Mouse (Mus musculus) limb, embryonic 12.5 days (tissue): ENCODE data around the gene Slc16a2. TPM values are rescaled to one million over a fixed set of nuclear protein-coding genes. Genes with fewer than 3 reads are reported as not detected.
"Not testable (repeated sequence)": the region's sequence is repeated elsewhere in the genome, so short reads cannot be mapped to it uniquely, and the experiment has no call there.

Experiments used
- ATAC-seq: fragments of 200-750 bp; cut with Nextera tagmentation; 2 replicates; pipeline ENCODE4 v1.8.0; 2017; ENCODE audit warnings: low read depth, moderate TSS enrichment; ENCODE audit not compliant: insufficient number of reproducible peaks, insufficient read depth, low FRiP score, low TSS enrichment
- H3K27ac ChIP-seq: fragments of 300-500 bp; sonication (generic); 2 replicates; pipeline ENCODE4 v1.5.1; 2016; ENCODE audit warnings: mild to moderate bottlenecking, moderate library complexity
- H3K27me3 ChIP-seq: fragments of 300-500 bp; sonication (generic); 2 replicates; pipeline ENCODE4 v1.6.1; 2016; ENCODE audit warnings: mild to moderate bottlenecking, moderate library complexity
- H3K36me3 ChIP-seq: fragments of 300-500 bp; sonication (generic); 2 replicates; pipeline ENCODE4 v1.6.1; 2016; ENCODE audit warnings: mild to moderate bottlenecking, moderate library complexity
- H3K4me1 ChIP-seq: fragments of 300-500 bp; sonication (generic); replicated peaks from 2 replicates; pipeline ENCODE4 v1.6.1; 2016
- H3K4me2 ChIP-seq: fragments of 300-500 bp; sonication (generic); 2 replicates; pipeline ENCODE4 v1.6.1; 2016; ENCODE audit warnings: mild to moderate bottlenecking, moderate library complexity
- H3K4me3 ChIP-seq: fragments of 300-500 bp; sonication (generic); replicated peaks from 2 replicates; pipeline ENCODE4 v1.5.1; 2016; ENCODE audit warnings: mild to moderate bottlenecking
- H3K9ac ChIP-seq: fragments of 300-500 bp; sonication (generic); replicated peaks from 2 replicates; pipeline ENCODE4 v1.6.1; 2016; ENCODE audit warnings: mild to moderate bottlenecking, moderate library complexity
- H3K9me3 ChIP-seq: fragments of 300-500 bp; sonication (generic); 2 replicates; pipeline ENCODE4 v1.6.1; 2016; ENCODE audit warnings: mild to moderate bottlenecking, moderate library complexity
- WGBS: fragments of 180-500 bp; shearing (Covaris S2); methylation state at CpG from one replicate; pipeline ENCODE4 v1.1.7; 2016; 5-methylcytosine and 5-hydroxymethylcytosine counted together
- polyA plus RNA-seq: library from polyadenylated mRNA; unstranded; fragments of >200 nt; fragmentation: Nextera tagmentation; extraction: Ambion mirVana; gene quantifications from 2 replicates; pipeline ENCODE4 v1.2.1, GENCODE M21; 2016

Gene Slc16a2
- polyA plus RNA-seq, 1 experiment from 2014 or later: 23.4 TPM

DNA sequence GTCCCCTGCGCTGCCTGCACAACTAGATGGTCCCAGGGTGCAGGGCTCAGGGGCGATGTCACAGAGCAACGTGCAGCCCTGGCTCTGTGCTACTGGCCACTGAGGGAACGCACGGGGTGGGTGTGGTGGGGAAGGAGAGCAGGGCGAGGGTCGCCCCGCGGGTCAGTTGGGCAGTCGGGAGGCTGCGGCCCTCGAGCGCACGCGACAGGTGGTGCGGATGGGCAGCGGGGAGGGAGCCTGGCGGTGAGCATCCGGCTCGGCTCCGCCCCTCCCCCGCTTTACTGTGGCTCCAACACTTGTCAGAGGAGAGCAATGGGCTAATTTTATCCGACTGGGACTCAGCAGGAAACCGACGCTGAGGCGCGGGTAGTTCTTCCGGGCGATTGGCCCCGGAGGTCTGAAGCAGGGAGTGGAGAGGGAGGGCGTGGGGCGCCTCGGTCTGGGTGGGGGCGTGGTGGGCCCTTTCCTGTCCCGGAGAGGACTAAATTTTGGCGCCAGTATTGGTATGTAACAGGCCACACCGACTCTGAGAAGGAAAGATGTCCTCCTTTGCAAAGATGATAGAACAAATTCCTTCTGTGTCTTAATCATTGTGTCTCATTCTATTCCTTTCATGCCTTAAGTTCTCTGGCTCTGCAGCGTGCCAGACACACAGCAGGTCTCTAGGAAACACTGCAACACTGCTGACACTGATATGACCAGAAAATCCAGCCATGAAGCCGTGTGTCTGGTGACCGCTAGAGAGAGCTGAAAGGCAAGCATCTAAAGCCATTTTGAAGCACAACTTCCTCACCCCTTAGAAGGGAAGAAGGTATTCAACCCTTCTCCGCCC, 126.4 kb downstream of the Slc16a2 start:
- ATAC-seq: peak; percentile 65
- peak overlapping the region; percentile 50 for H3K9ac ChIP-seq
- H3K4me3 ChIP-seq: peak overlapping the region; percentile 44
- H3K27ac ChIP-seq: peak overlapping the region; percentile 59
- H3K27me3 ChIP-seq: peaks cover 81% of the 10 kb centered on the region
- H3K4me2 ChIP-seq: peak overlapping the region; percentile 80
- H3K4me1 ChIP-seq: peaks cover 12% of the 10 kb centered on the region
- WGBS: under 1% methylated on average over 38 of the region's 41 CpGs
- 0 out of 2 replicates have a peak, but pooled peaks cover 6% of the 10 kb centered on the region for H3K9me3 ChIP-seq
- H3K36me3 ChIP-seq: 0 out of 2 replicates have a peak, but pooled peaks cover 2% of the 10 kb centered on the region

DNA sequence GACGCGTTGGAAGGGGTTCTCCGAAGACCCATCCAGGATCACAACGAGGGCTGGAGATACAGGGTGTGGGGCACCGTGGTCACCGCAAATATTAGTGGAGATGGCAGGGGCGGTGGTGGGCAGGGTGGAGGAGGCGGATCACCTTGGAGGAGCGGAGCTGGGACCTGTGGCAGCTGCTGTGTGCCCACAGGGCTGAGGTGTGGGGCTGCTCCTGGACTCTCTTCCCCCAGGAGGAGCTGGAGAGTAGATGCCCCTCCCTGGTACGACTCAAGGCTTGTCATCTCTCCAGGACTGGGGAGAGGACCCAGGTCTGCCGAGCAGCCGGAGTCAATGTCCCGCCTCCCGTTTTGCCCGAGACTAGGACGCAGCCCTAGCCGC, 127.0 kb downstream of the Slc16a2 start:
- H3K4me1 ChIP-seq: peaks cover 12% of the 10 kb centered on the region
- H3K4me2 ChIP-seq: peak overlapping the region; percentile 80
- peak overlapping the region; percentile 50 for H3K9ac ChIP-seq
- H3K36me3 ChIP-seq: 0 out of 2 replicates have a peak, but pooled peaks cover 2% of the 10 kb centered on the region
- 0 out of 2 replicates have a peak, but pooled peaks cover 6% of the 10 kb centered on the region for H3K9me3 ChIP-seq
- H3K4me3 ChIP-seq: peak overlapping the region; percentile 44
- WGBS: 4% methylated on average over 17 of the region's 17 CpGs
- ATAC-seq: 0 out of 2 replicates have a peak, but pooled peaks have one; percentile 17
- H3K27ac ChIP-seq: peak overlapping the region; percentile 59; the same call in 1 of the 2 replicates
- peaks cover 77% of the 10 kb centered on the region for H3K27me3 ChIP-seq

DNA sequence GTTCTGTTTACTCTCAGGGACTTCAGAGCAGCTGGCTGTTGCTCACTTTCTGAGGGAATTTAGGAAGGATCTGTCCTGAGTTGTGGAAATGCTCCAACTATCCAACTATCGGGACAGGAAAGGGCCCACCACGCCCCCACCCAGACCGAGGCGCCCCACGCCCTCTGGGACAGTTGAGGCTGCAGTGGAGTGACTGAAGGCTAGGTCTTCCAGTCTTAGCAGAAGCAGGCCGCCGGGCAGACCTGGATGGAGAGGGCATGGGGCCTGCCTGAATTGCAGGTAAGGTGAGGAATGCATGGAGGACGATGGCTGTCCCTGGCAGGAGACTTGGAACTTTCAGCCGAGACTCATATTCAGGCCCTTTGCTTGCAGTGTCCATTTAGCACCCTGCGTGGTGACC, 127.4 kb downstream of the Slc16a2 start:
- Histone ChIP-seq H3K9ac (peak overlapping the region; percentile 50; the same call in 1 of the 2 replicates), H3K4me3 (no peak overlapping the region), H3K9me3 (0 out of 2 replicates have a peak, but pooled peaks cover 6% of the 10 kb centered on the region), H3K4me2 (peak overlapping the region; percentile 80), H3K27me3 (peaks cover 75% of the 10 kb centered on the region), H3K27ac (no peak overlapping the region), H3K4me1 (peaks cover 12% of the 10 kb centered on the region), H3K36me3 (0 out of 2 replicates have a peak, but pooled peaks cover 2% of the 10 kb centered on the region)
- no peak for ATAC-seq
- 20% methylated on average over 10 of the region's 10 CpGs for WGBS

DNA sequence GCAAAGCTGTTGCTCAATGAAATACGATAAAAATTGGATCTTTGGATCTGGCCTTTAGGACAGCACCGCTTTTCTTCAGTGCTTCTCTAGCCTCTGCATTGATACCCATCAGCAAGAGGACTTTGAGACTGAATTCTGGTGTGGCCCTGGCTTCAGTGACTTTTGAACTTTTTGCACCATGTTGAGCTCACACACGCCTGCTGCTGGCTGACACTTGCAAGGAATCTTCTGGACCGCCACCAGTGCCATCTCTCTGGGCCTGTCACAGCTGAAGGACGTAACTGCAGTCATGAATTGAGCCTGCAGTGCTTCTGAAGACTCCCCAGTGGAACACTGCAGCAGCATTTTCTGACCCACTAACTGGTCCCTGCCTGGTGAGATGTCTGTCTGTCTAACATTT, 128.9 kb downstream of the Slc16a2 start:
- H3K27ac ChIP-seq: no peak overlapping the region
- peaks cover 12% of the 10 kb centered on the region for H3K4me1 ChIP-seq
- peaks cover 73% of the 10 kb centered on the region for H3K27me3 ChIP-seq
- no peak for ATAC-seq
- H3K9me3 ChIP-seq: 0 out of 2 replicates have a peak, but pooled peaks cover 6% of the 10 kb centered on the region
- H3K4me3 ChIP-seq: no peak overlapping the region
- WGBS: 82% methylated on average over 5 of the region's 5 CpGs
- no peaks in the 10 kb centered on the region for H3K36me3 ChIP-seq
- no peak overlapping the region for H3K4me2 ChIP-seq
- no peak overlapping the region for H3K9ac ChIP-seq

DNA sequence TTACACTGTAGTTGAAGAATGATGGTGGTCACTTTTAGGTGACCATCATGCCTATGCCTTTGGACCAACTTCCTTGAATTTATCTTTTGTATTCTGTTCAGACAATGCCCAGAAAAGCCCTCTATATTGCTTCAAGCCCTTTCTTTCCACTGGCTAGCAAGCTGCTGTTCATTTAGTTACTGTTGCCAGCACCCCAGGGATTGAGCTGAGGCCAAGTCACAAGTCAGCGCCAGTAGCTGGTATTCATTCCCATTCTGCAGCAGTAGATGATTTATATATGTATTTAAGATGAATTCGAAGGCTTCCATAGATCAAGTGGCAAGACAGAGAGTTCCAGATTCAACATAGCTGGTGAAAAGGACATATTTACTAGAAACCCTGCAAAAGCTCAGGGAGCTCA, 133.2 kb downstream of the Slc16a2 start:
- ATAC-seq: no peak
- no peak overlapping the region for H3K4me3 ChIP-seq
- no peak overlapping the region for H3K27ac ChIP-seq
- WGBS: 65% methylated on average over 2 of the region's 2 CpGs
- H3K9ac ChIP-seq: no peak overlapping the region
- H3K9me3 ChIP-seq: 0 out of 2 replicates have a peak, but pooled peaks cover 6% of the 10 kb centered on the region
- H3K36me3 ChIP-seq: no peaks in the 10 kb centered on the region
- H3K4me2 ChIP-seq: no peak overlapping the region
- H3K27me3 ChIP-seq: peaks cover 59% of the 10 kb centered on the region
- no peaks in the 10 kb centered on the region for H3K4me1 ChIP-seq

DNA sequence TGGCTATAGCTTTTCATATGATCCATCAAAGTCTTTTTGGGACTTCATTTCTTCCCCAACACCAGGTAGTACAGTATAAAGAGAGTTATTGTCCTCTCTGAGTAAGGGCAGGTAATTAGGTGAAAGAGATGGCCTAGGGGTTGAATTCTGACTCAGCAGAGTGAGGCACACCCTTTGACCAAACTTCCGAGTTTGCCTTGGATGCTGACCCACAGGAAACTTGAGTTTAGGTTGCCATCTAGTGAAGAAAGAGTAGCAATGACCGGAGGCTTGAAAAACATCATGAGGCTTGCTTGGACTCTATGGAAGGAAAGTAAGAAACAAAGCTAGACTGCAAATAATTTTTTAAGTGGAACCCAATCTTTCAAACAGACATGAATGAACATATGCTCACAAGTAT, 147.1 kb downstream of the Slc16a2 start:
- Histone ChIP-seq H3K36me3 (no peaks in the 10 kb centered on the region), H3K27ac (no peak overlapping the region), H3K4me1 (no peaks in the 10 kb centered on the region), H3K9me3 (no peaks in the 10 kb centered on the region), H3K4me2 (no peak overlapping the region), H3K9ac (no peak overlapping the region), H3K4me3 (no peak overlapping the region), H3K27me3 (peaks cover 5% of the 10 kb centered on the region; the same call in 1 of the 2 replicates)
- WGBS: 12% methylated on average over 2 of the region's 2 CpGs
- no peak for ATAC-seq

DNA sequence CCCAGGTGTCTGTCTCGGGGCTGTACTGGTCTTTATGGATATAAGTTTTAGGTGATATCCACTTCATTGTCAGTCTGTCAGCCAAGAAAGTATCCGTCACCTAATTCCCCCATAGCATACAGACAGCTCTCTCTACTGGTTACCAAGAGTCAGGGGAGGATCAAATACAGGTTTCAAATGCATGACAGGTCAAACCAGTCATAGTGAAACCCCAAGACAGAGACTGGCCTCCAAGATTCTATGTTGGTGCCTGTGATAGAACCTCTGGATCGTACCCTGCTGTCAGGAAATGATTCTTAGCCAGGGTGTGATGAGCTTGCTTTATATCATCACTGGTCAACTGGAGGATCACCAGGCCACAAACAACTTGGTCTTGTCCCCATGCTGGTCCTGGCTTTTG, 148.0 kb downstream of the Slc16a2 start:
- Histone ChIP-seq H3K4me1 (no peaks in the 10 kb centered on the region), H3K4me2 (no peak overlapping the region), H3K4me3 (no peak overlapping the region), H3K9me3 (no peaks in the 10 kb centered on the region), H3K27me3 (peaks cover 2% of the 10 kb centered on the region; the same call in 1 of the 2 replicates), H3K9ac (no peak overlapping the region), H3K27ac (no peak overlapping the region), H3K36me3 (no peaks in the 10 kb centered on the region)
- 71% methylated on average over 3 of the region's 3 CpGs for WGBS
- no peak for ATAC-seq

DNA sequence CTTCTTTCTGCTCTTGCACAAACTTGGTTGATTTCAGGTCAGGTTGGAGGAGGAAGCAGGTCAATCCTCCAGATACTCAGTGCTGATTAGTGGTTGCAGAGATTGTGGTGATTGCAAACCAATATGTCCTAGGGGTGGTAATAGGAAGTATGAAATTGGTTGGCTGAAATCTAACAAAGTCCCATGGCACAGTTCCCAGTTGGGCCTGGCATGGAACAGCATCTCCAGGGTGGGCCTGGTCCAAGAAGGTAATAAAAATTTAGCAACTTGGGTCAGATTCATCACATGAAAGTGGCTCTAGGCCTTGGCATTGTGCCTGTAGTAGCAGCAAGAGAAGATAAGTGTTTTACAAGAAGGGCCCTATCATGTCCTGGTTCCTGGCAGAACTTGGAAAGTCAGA, 151.5 kb downstream of the Slc16a2 start:
- Histone ChIP-seq H3K27ac (no peak overlapping the region), H3K27me3 (no peaks in the 10 kb centered on the region; the same call in 1 of the 2 replicates), H3K4me3 (no peak overlapping the region), H3K4me2 (no peak overlapping the region), H3K9ac (no peak overlapping the region), H3K4me1 (no peaks in the 10 kb centered on the region), H3K9me3 (no peaks in the 10 kb centered on the region), H3K36me3 (no peaks in the 10 kb centered on the region)
- no peak for ATAC-seq

DNA sequence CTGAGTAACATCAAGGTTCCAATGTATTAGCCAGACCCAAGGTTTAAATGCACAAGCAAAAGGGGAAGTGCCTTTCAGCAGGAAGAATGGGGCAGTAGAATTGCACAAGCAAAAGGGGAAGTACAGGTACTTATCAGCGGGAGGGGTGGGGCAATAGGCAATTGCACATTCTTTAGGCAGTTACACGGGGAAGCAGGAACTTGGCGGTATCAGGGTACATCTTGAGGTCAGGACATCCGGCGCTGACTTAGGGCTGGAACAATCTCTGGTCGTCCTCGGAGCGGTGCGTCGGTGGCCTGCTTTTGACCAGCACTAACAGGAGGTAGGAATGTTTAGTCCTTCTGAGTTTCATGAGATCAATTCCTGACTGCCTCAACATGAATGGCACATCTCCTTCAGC, 157.3 kb downstream of the Slc16a2 start:
- not testable (repeated sequence) for H3K4me2 ChIP-seq, H3K9ac ChIP-seq, ATAC-seq, H3K27ac ChIP-seq, H3K36me3 ChIP-seq, H3K4me3 ChIP-seq, H3K4me1 ChIP-seq, H3K9me3 ChIP-seq, H3K27me3 ChIP-seq
- WGBS: 86% methylated on average over 10 of the region's 10 CpGs

DNA sequence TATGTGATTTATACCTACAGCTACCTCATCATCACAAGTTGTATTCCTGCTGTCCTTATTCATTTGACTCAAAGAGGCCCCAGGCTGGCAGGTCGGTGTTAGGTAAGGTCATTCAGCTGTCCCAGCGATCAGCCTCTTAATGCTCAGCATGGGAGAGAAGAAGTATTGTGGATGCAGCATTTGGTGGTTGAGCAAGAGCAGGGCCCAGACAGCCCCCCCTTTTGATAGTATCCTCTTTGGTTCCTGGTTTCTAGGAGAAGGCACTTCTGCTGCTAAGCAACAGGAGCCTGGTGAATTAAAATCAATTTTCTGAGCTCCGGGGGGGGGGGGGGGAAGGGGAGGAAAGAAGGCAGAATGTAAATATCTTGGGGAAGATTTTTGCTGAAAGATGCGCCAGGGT, 162.8 kb downstream of the Slc16a2 start:
- Histone ChIP-seq H3K4me1 (no peaks in the 10 kb centered on the region), H3K4me2 (no peak overlapping the region), H3K9ac (no peak overlapping the region), H3K27ac (no peak overlapping the region), H3K9me3 (no peaks in the 10 kb centered on the region), H3K36me3 (no peaks in the 10 kb centered on the region), H3K4me3 (no peak overlapping the region), H3K27me3 (peaks cover 32% of the 10 kb centered on the region)
- ATAC-seq: no peak
- WGBS: 80% methylated on average over 4 of the region's 4 CpGs

DNA sequence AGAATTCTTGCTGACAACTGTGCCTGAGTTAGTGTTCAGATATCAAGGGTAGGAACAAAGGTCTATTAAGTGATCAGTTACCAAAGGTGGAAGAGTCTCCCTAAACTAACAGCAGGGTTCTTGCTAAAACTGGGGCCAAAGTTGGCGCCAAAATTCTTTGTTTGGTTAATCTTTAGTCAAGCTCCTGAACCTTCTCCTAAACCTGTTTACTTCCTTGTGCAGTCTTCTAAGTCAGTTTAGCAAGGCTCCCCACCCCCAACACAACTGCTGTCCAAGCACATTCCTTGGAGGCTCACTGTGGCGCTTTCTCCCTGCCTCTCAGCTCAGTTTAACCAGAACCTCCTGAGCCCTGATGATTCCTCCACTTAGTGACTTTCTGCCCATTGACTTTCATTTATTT, 168.8 kb downstream of the Slc16a2 start:
- Histone ChIP-seq H3K4me1 (no peaks in the 10 kb centered on the region), H3K4me3 (no peak overlapping the region), H3K27ac (no peak overlapping the region), H3K9me3 (no peaks in the 10 kb centered on the region), H3K4me2 (no peak overlapping the region), H3K9ac (no peak overlapping the region), H3K27me3 (peaks cover 18% of the 10 kb centered on the region), H3K36me3 (no peaks in the 10 kb centered on the region)
- no peak for ATAC-seq
- WGBS: 35% methylated on average over 2 of the region's 2 CpGs
